Mouse (Mus musculus) MEL (cell line): ENCODE measurements around the gene Homer1. TPM values are rescaled to one million over a fixed set of nuclear protein-coding genes. Genes with fewer than 3 reads are reported as not detected.
A peak's percentile ranks its signal among the peaks of the same experiment; 100 is the strongest.

Experiments
- DNase-seq: peaks from one replicate; pipeline ENCODE4 v3.0.0; 2011; ENCODE audit warnings: low read depth, low spot score
- H3K27ac ChIP-seq: 2 replicates; pipeline ENCODE4 v1.5.1; 2012; ENCODE audit warnings: low read depth, mild to moderate bottlenecking, control low read depth, low read length, moderate library complexity; ENCODE audit not compliant: control insufficient read depth
- H3K27me3 ChIP-seq, 2 experiments: fragments of 150-350 bp in 1 of 2; sonication (generic) in 1 of 2; 2 replicates each; pipeline ENCODE4 v1.6.1; 2012; ENCODE audit warnings: low read length in 2 of 2, mild to moderate bottlenecking in 2 of 2, improper control_type of control experiment in 1 of 2, moderate library complexity in 1 of 2; ENCODE audit not compliant: insufficient read depth in 2 of 2, control insufficient read depth in 1 of 2
- H3K36me3 ChIP-seq, 2 experiments: 2 replicates each; pipeline ENCODE4 v1.6.1; 2012 to 2014; ENCODE audit warnings: low read length in 2 of 2, improper control_type of control experiment in 1 of 2, inconsistent platforms in 1 of 2, mild to moderate bottlenecking in 1 of 2; ENCODE audit not compliant: insufficient read depth in 2 of 2, control insufficient read depth in 1 of 2
- H3K4me1 ChIP-seq, 2 experiments: fragments of 150-350 bp in 1 of 2; sonication (generic) in 1 of 2; 2 replicates each; pipeline ENCODE4 v1.6.1; 2012; ENCODE audit warnings: low read length in 2 of 2, improper control_type of control experiment in 1 of 2, mild to moderate bottlenecking in 1 of 2; ENCODE audit not compliant: insufficient read depth in 2 of 2, control insufficient read depth in 1 of 2
- H3K4me3 ChIP-seq, 2 experiments: fragments of 150-350 bp in 1 of 2; sonication (generic) in 1 of 2; 2 replicates each; pipeline ENCODE4 v1.5.1; 2012; ENCODE audit warnings: low read depth in 2 of 2, low read length in 2 of 2, mild to moderate bottlenecking in 2 of 2, moderate library complexity in 2 of 2, control low read depth in 1 of 2, improper control_type of control experiment in 1 of 2; ENCODE audit not compliant: control insufficient read depth in 1 of 2, insufficient read depth in 1 of 2
- H3K79me2 ChIP-seq: 2 replicates; pipeline ENCODE4 v1.6.1; 2012; ENCODE audit warnings: mild to moderate bottlenecking, low read length, moderate library complexity; ENCODE audit not compliant: control insufficient read depth, poor library complexity, insufficient read depth
- H3K9ac ChIP-seq: 2 replicates; pipeline ENCODE4 v1.6.1; 2012; ENCODE audit warnings: low read depth, mild to moderate bottlenecking, control low read depth, low read length, moderate library complexity; ENCODE audit not compliant: control insufficient read depth, poor library complexity, severe bottlenecking
- H3K9me3 ChIP-seq: fragments of 150-350 bp; sonication (generic); replicated peaks from 2 replicates; pipeline ENCODE4 v1.6.1; 2012; ENCODE audit warnings: mild to moderate bottlenecking, low read length, improper control_type of control experiment, moderate library complexity; ENCODE audit not compliant: insufficient read depth
- BHLHE40 ChIP-seq: IDR thresholded peaks from 2 replicates; pipeline ENCODE4 v1.6.1; 2012; ENCODE audit warnings: low read depth, mild to moderate bottlenecking, inconsistent platforms, low read length, improper control_type of control experiment, borderline replicate concordance
- CHD1 ChIP-seq: IDR thresholded peaks from 2 replicates; pipeline ENCODE4 v1.6.1; 2012; ENCODE audit warnings: low read depth, mild to moderate bottlenecking, inconsistent platforms, low read length, improper control_type of control experiment
- CTCF ChIP-seq, 3 experiments: IDR thresholded peaks in 2 of 3; conservative IDR thresholded peaks in 1 of 3; 2 replicates each; pipeline ENCODE4 v1.5.1; 2011 to 2012; ENCODE audit warnings: low read length in 3 of 3, low read depth in 2 of 3, mild to moderate bottlenecking in 2 of 3, improper control_type of control experiment in 1 of 3, inconsistent platforms in 1 of 3, mixed read lengths in 1 of 3, moderate library complexity in 1 of 3; ENCODE audit not compliant: control insufficient read depth in 1 of 3, insufficient read depth in 1 of 3, poor library complexity in 1 of 3, severe bottlenecking in 1 of 3
- E2F4 ChIP-seq: IDR thresholded peaks from 2 replicates; pipeline ENCODE4 v1.6.1; 2011; ENCODE audit warnings: low read depth, low read length, improper control_type of control experiment, borderline replicate concordance
- ELF1 ChIP-seq: IDR thresholded peaks from 2 replicates; pipeline ENCODE4 v1.6.1; 2014; ENCODE audit warnings: low read depth, mild to moderate bottlenecking, inconsistent platforms, low read length, improper control_type of control experiment, moderate library complexity
- EP300 ChIP-seq, 2 experiments: IDR thresholded peaks; 2 replicates each; pipeline ENCODE4 v1.6.1; 2011; ENCODE audit warnings: improper control_type of control experiment in 2 of 2, low read length in 2 of 2, low read depth in 1 of 2, mild to moderate bottlenecking in 1 of 2
- ETS1 ChIP-seq: IDR thresholded peaks from 2 replicates; pipeline ENCODE4 v1.6.1; 2012; ENCODE audit warnings: low read depth, mild to moderate bottlenecking, inconsistent platforms, low read length, improper control_type of control experiment, moderate library complexity
- GABPA ChIP-seq: IDR thresholded peaks from 2 replicates; pipeline ENCODE4 v1.6.1; 2012; ENCODE audit warnings: low read depth, mild to moderate bottlenecking, inconsistent platforms, low read length, improper control_type of control experiment, moderate library complexity
- GATA1 ChIP-seq: IDR thresholded peaks from 2 replicates; pipeline ENCODE4 v1.6.1; 2011; ENCODE audit warnings: low read depth, low read length, improper control_type of control experiment
- HCFC1 ChIP-seq: IDR thresholded peaks from 2 replicates; pipeline ENCODE4 v1.6.1; 2012; ENCODE audit warnings: low read depth, mild to moderate bottlenecking, inconsistent platforms, low read length, improper control_type of control experiment, moderate library complexity
- JUND ChIP-seq: IDR thresholded peaks from 2 replicates; pipeline ENCODE4 v1.6.1; 2011; ENCODE audit warnings: low read depth, mild to moderate bottlenecking, improper control_type of control experiment, low read length
- KAT2A ChIP-seq: conservative IDR thresholded peaks from 2 replicates; pipeline ENCODE4 v1.6.1; 2012; ENCODE audit warnings: low read depth, low read length, improper control_type of control experiment, inconsistent platforms
- MAX ChIP-seq: IDR thresholded peaks from 2 replicates; pipeline ENCODE4 v1.6.1; 2011; ENCODE audit warnings: low read length, improper control_type of control experiment
- MAZ ChIP-seq: IDR thresholded peaks from 2 replicates; pipeline ENCODE4 v1.6.1; 2012; ENCODE audit warnings: low read depth, mild to moderate bottlenecking, inconsistent platforms, low read length, improper control_type of control experiment
- MXI1 ChIP-seq: IDR thresholded peaks from 2 replicates; pipeline ENCODE4 v1.6.1; 2011; ENCODE audit warnings: mild to moderate bottlenecking, low read depth, low read length, improper control_type of control experiment
- POLR2A ChIP-seq, 2 experiments: IDR thresholded peaks; 2 replicates each; pipeline ENCODE4 v1.6.1; 2011 to 2012; ENCODE audit warnings: low read length in 2 of 2, mild to moderate bottlenecking in 2 of 2, control low read depth in 1 of 2, improper control_type of control experiment in 1 of 2, low read depth in 1 of 2, moderate library complexity in 1 of 2; ENCODE audit not compliant: control insufficient read depth in 1 of 2, insufficient read depth in 1 of 2, poor library complexity in 1 of 2
- RAD21 ChIP-seq: IDR thresholded peaks from 2 replicates; pipeline ENCODE4 v1.6.1; 2011; ENCODE audit warnings: mild to moderate bottlenecking, low read depth, low read length, improper control_type of control experiment
- SIN3A ChIP-seq: IDR thresholded peaks from 2 replicates; pipeline ENCODE4 v1.6.1; 2012; ENCODE audit warnings: low read length, improper control_type of control experiment, inconsistent platforms
- SMC3 ChIP-seq: IDR thresholded peaks from 2 replicates; pipeline ENCODE4 v1.6.1; 2011; ENCODE audit warnings: low read depth, low read length, improper control_type of control experiment
- TCF12 ChIP-seq: IDR thresholded peaks from 2 replicates; pipeline ENCODE4 v1.6.1; 2014; ENCODE audit warnings: low read depth, mild to moderate bottlenecking, inconsistent platforms, low read length, improper control_type of control experiment, moderate library complexity
- USF1 ChIP-seq: IDR thresholded peaks from 2 replicates; pipeline ENCODE4 v1.6.1; 2014; ENCODE audit warnings: low read depth, mild to moderate bottlenecking, inconsistent platforms, low read length, improper control_type of control experiment, moderate library complexity
- USF2 ChIP-seq, 2 experiments: IDR thresholded peaks; 2 replicates each; pipeline ENCODE4 v1.6.1; 2011 to 2012; ENCODE audit warnings: improper control_type of control experiment in 2 of 2, low read length in 2 of 2, borderline replicate concordance in 1 of 2, inconsistent platforms in 1 of 2, low read depth in 1 of 2, mild to moderate bottlenecking in 1 of 2; ENCODE audit not compliant: insufficient read depth in 1 of 2
- ZC3H11A ChIP-seq: IDR thresholded peaks from 2 replicates; pipeline ENCODE4 v1.6.1; 2012; ENCODE audit warnings: low read depth, mild to moderate bottlenecking, inconsistent platforms, low read length, improper control_type of control experiment
- ZKSCAN1 ChIP-seq: IDR thresholded peaks from 2 replicates; pipeline ENCODE4 v1.6.1; 2012; ENCODE audit warnings: low read depth, mild to moderate bottlenecking, inconsistent platforms, low read length, improper control_type of control experiment, moderate library complexity
- ZMIZ1 ChIP-seq: IDR thresholded peaks from 2 replicates; pipeline ENCODE4 v1.6.1; 2012; ENCODE audit warnings: low read depth, mild to moderate bottlenecking, inconsistent platforms, low read length, improper control_type of control experiment, moderate library complexity
- ZNF384 ChIP-seq: IDR thresholded peaks from 2 replicates; pipeline ENCODE4 v1.6.1; 2012; ENCODE audit warnings: low read depth, mild to moderate bottlenecking, inconsistent platforms, low read length, improper control_type of control experiment
- polyA plus RNA-seq, 2 experiments: library from polyadenylated mRNA; stranded (reverse) in 1 of 2; unstranded in 1 of 2; fragments of >175 nt in 1 of 2; fragments of >200 nt in 1 of 2; gene quantifications; 2 replicates each; pipeline versions ENCODE4 v1.2.1 to v1.2.4; 2012; ENCODE audit warnings: low replicate concordance in 2 of 2, low read depth in 1 of 2; ENCODE audit not compliant: insufficient read length in 2 of 2, insufficient read depth in 1 of 2, missing spikeins in 1 of 2
- total RNA-seq: library from RNA; depleted of rRNA; stranded (reverse); fragments of 300-350 nt; gene quantifications from 2 replicates; pipeline ENCODE4 v1.2.3, GENCODE M21; 2012

Homer1 gene
- total and polyA plus RNA-seq, 3 experiments = 19.5 to 20.6 TPM; not detected in 1

DNA sequence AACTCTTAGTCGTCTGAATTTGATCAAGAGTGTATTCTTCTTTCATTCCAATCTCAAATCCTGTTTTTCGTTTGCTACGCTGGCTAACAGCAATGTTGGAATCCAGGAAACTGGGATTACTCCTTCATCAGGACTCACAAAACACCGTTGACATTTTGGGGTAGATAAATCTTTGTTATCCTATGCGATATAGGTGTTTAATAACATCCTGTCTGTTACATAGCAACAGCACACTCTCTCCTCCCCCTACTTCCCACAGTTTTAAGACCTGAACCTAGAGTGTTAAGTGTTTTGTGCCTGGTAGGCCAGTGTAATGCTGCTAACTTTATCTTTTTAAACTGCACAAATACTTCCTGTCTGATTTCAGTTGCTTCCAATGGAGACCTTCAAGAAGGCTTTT, 39.0 kb downstream of the Homer1 start (continued):
- no peak for TF ChIP-seq TCF12
- TF ChIP-seq, all 39 proteins: peak for 7

DNA sequence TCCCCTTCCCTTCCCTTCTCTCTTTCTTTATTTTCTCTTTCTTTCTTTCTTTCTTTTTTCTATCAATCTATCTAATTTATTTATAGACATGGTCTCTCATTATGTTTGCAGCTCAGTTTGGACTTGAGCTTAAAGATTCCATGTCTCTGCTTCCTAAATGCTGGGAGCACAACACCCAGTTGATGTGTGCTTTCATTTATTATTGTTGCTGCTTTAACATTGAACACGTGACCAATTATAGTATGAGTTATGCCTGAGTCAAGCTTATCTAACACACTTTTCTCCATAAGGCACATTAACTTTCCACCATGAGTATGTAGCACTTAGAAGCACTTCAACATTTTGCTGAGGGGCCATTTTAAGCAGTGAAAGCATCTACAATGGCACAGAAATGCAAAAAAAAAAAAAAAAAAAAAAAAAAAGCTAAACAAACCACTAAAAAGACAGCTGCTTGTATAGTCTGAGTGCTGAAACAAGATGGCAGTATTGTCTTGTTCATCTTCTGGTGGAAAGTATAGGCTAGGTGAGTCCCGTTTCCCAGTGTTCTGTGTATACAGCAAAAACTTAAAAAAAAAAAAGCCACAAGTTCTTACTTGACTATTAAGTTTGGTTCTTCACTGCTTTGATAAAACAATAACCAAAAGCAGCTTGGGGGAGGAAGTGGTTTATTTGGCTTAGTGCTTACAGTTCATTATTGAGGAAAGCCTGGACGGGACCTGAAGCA, 41.3 kb downstream of the Homer1 start:
- Histone ChIP-seq H3K4me3 (peak overlapping the region in 1 of 2 experiments; percentile 61; a peak in 2 of 4 replicates), H3K9me3 (no peaks in the 10 kb centered on the region), H3K27ac (peak overlapping the region; percentile 47), H3K36me3 (peaks cover 0 to 62% of the 10 kb centered on the region in 2 experiments; a peak in 3 of 4 replicates), H3K27me3 (no peaks in the 10 kb centered on the region), H3K4me1 (peaks cover 19 to 56% of the 10 kb centered on the region in 2 experiments), H3K9ac (peak overlapping the region; percentile 12), H3K79me2 (peaks cover 8% of the 10 kb centered on the region)
- peak; percentile 62 for TF ChIP-seq SIN3A
- peak; percentile 92 for TF ChIP-seq MAX
- TF ChIP-seq POLR2A (IDR thresholded peaks at IDR 0.05; ENCODE audit: control insufficient read depth in 1 of 2, insufficient read depth in 1 of 2, low read depth in 1 of 2, low read length in 2 of 2, poor library complexity in 1 of 2) = no peak
- TF ChIP-seq ZMIZ1 = no peak
- peak; percentile 47; the same call in 1 of the 2 replicates for TF ChIP-seq ZKSCAN1
- TF ChIP-seq E2F4 = no peak
- TF ChIP-seq KAT2A = 0 out of 2 replicates have a peak, but pooled peaks have one; percentile 28
- TF ChIP-seq BHLHE40 = no peak
- TF ChIP-seq SMC3 = peak; percentile 31
- TF ChIP-seq HCFC1 = 0 out of 2 replicates have a peak, but pooled peaks have one; percentile 13
- no peak for TF ChIP-seq TCF12
- peak; percentile 81 for TF ChIP-seq CHD1
- TF ChIP-seq CTCF (IDR thresholded peaks at IDR 0.05 in 2 of 3, conservative IDR thresholded peaks at IDR 0.05 in 1 of 3; ENCODE audit: control insufficient read depth in 1 of 3, insufficient read depth in 1 of 3, low read depth in 2 of 3, low read length in 3 of 3, poor library complexity in 1 of 3, severe bottlenecking in 1 of 3) = peak in 1 of 3 experiments; percentile 40; a peak in 2 of 6 replicates
- peak; percentile 55 for TF ChIP-seq RAD21
- peak; percentile 62 for TF ChIP-seq MXI1
- TF ChIP-seq GABPA = no peak
- TF ChIP-seq USF2 (IDR thresholded peaks at IDR 0.05; ENCODE audit: borderline replicate concordance in 1 of 2, insufficient read depth in 1 of 2, low read depth in 1 of 2, low read length in 2 of 2) = peak; percentile 58 to 77; a peak in 3 of 4 replicates
- peak; percentile 96 for TF ChIP-seq ZNF384
- TF ChIP-seq MAZ = 0 out of 2 replicates have a peak, but pooled peaks have one; percentile 50
- peak; percentile 54; the same call in 1 of the 2 replicates for TF ChIP-seq ETS1
- TF ChIP-seq ELF1 = no peak
- peak in 1 of 2 experiments; percentile 33; a peak in 1 of 4 replicates for TF ChIP-seq EP300 (IDR thresholded peaks at IDR 0.05; ENCODE audit: low read depth in 1 of 2, low read length in 2 of 2)
- 0 out of 2 replicates have a peak, but pooled peaks have one; percentile 22 for TF ChIP-seq JUND
- peak; percentile 50 for TF ChIP-seq ZC3H11A
- TF ChIP-seq GATA1 = 0 out of 2 replicates have a peak, but pooled peaks have one; percentile 30
- peak; percentile 94 for TF ChIP-seq USF1
- peak; percentile 63 for DNase-seq
